Mouse (Mus musculus) liver, adult 2 months (tissue): Measurements from ENCODE around the gene Kansl2. TPM values are rescaled to one million over a fixed set of nuclear protein-coding genes. Genes with fewer than 3 reads are reported as not detected.

Experiments
- DNase-seq: peaks from one replicate; pipeline ENCODE4 v3.0.0-alpha.2; 2011; ENCODE audit warnings: low read depth, low spot score; ENCODE audit errors: extremely low read depth
- H3K27ac ChIP-seq: fragments of 200-500 bp; replicated peaks from 2 replicates; pipeline ENCODE4 v1.5.1; 2012; ENCODE audit warnings: low read depth, mild to moderate bottlenecking, control low read depth, inconsistent platforms, low read length; ENCODE audit not compliant: insufficient read depth
- H3K27me3 ChIP-seq: fragments of 200-500 bp; 2 replicates; pipeline ENCODE4 v1.6.1; 2012; ENCODE audit warnings: mild to moderate bottlenecking, moderate library complexity, low read length, inconsistent platforms; ENCODE audit not compliant: control insufficient read depth, insufficient read depth
- H3K36me3 ChIP-seq: fragments of 200-500 bp; 2 replicates; pipeline ENCODE4 v1.6.1; 2012; ENCODE audit warnings: low read length, inconsistent platforms; ENCODE audit not compliant: control insufficient read depth, insufficient read depth
- H3K4me1 ChIP-seq: fragments of 200-500 bp; 2 replicates; pipeline ENCODE4 v1.6.1; 2011; ENCODE audit warnings: low read length; ENCODE audit not compliant: control insufficient read depth, insufficient read depth
- H3K4me3 ChIP-seq: fragments of 200-500 bp; 2 replicates; pipeline ENCODE4 v1.5.1; 2011; ENCODE audit warnings: low read depth, mild to moderate bottlenecking, control low read depth, low read length, moderate library complexity; ENCODE audit not compliant: insufficient read depth
- H3K79me2 ChIP-seq: fragments of 200-500 bp; 2 replicates; pipeline ENCODE4 v1.6.1; 2012; ENCODE audit warnings: inconsistent platforms, mild to moderate bottlenecking, low read length, moderate library complexity; ENCODE audit not compliant: control insufficient read depth, insufficient read depth
- H3K9ac ChIP-seq: fragments of 200-500 bp; 2 replicates; pipeline ENCODE4 v1.6.1; 2012; ENCODE audit warnings: low read depth, mild to moderate bottlenecking, control low read depth, inconsistent platforms, low read length
- CTCF ChIP-seq: fragments of 200-500 bp; IDR thresholded peaks from 2 replicates; pipeline ENCODE4 v1.5.1; 2011; ENCODE audit warnings: low read depth, low read length, control low read depth
- POLR2A ChIP-seq: fragments of 200-500 bp; IDR thresholded peaks from 2 replicates; pipeline ENCODE4 v1.6.1; 2011; ENCODE audit warnings: low read length, control low read depth; ENCODE audit not compliant: insufficient read depth; ENCODE audit errors: extremely low read depth
- WGBS: fragments of 180-500 bp; shearing (Covaris S2); methylation state at CpG from one replicate; pipeline ENCODE4 v1.1.7; 2018; 5-methylcytosine and 5-hydroxymethylcytosine counted together
- polyA plus RNA-seq: library from polyadenylated mRNA; depleted of rRNA; stranded (reverse); fragments of >200 nt; gene quantifications from 2 replicates; pipeline ENCODE4 v1.2.3, GENCODE M21; 2012
- total RNA-seq: library from RNA; depleted of rRNA; stranded (reverse); fragments of >200 nt; gene quantifications from 2 replicates; pipeline ENCODE4 v1.2.3, GENCODE M21; 2014

Gene Kansl2
- total and polyA plus RNA-seq, 2 experiments, result 17.9 to 21.9 TPM

DNA sequence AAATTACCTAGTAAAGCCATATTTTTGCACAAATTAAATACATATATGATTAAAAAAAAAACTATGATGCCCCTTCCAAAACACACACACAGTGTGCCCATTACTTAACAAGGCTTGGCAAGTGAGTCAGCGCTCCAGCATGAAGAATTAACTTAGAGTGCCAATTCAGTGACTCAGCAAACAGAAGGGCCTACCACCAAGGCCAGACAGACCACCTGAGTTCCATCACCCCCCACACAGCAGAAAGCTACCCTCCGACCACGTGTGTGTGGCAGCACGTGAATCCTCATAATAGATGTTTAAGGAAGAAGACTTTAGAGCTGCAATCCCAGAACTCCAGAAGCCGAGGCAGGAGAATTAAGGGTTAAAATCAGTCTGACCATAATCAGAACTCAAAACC, 1.8 kb downstream of the Kansl2 start:
- peaks cover 37% of the 10 kb centered on the region for H3K36me3 ChIP-seq
- H3K4me3 ChIP-seq, result peak overlapping the region; percentile 75
- H3K9ac ChIP-seq, result peak overlapping the region; percentile 73
- peaks cover 12% of the 10 kb centered on the region; the same call in 1 of the 2 replicates for H3K79me2 ChIP-seq
- WGBS, result 25% methylated on average over 5 of the region's 5 CpGs
- H3K27me3 ChIP-seq, result no peaks in the 10 kb centered on the region
- peak; percentile 75 for DNase-seq
- H3K27ac ChIP-seq, result peak overlapping the region; percentile 98
- no peak for TF ChIP-seq CTCF
- TF ChIP-seq POLR2A, result no peak
- peaks cover 4% of the 10 kb centered on the region for H3K4me1 ChIP-seq

DNA sequence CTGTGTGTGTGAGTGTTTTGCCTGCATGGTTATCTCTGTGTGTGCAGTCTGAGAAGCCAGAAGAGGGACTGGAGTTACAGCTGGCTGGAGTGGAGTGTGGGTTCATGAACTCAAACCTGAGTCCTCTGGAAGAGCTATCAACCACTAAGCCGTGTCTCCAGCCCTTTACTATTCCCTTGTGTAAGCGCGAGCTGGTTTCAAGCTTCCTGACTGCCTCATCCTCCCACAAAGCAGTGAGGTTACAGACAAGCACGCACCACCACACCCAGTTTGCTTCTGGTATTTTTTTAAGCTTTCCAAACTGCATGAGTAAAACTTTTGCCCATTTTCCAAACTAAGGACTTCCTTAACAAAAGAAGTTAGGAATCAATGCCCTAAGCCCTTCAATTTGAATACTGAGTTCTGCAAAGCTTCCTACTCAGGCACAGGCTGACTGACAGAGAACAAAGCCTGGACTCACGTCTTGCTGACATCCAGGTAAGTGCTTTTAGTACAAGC, 5.9 kb downstream of the Kansl2 start:
- Histone ChIP-seq H3K9ac (no peak overlapping the region), H3K79me2 (peaks cover 12% of the 10 kb centered on the region; the same call in 1 of the 2 replicates), H3K4me1 (peaks cover 4% of the 10 kb centered on the region), H3K36me3 (peaks cover 71% of the 10 kb centered on the region), H3K4me3 (no peak overlapping the region), H3K27me3 (no peaks in the 10 kb centered on the region), H3K27ac (no peak overlapping the region)
- WGBS, result 86% methylated on average over 5 of the region's 5 CpGs
- no peak for DNase-seq
- TF ChIP-seq POLR2A (no peak), CTCF (no peak)

DNA sequence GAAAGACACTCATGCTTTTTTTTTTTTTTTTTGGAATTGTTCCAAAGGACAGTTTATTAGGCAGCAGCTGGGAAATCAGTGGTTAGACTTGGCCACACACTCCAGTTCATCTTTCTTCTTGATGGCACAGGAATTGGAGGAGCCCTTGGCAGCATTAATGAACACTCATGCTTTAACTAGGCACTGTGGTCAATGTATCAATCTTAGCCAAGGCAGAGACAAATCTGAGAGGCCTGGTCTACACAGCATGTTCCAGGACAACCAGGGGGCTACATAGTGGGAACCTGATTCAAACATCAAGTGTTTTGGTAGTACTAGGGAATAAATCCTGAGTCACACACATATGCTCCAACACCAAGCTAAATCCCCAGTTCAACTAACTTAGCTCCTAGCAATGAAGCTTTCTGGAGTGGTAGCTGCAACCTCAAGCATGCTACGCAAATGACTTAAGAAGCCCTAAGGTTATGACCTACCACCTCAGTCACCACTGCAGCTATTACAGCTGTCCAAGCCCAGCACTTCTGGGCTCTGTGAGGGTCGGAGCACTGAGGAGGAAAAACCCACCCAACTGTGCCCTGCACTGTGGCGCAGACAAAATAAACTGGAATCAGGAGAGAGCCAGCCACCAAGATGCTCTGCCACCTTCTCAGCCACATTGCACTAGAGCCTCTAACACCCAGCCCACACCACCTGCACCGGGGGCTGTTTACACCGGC, 6.8 kb downstream of the Kansl2 start:
- WGBS, result 97% methylated on average over 5 of the region's 5 CpGs
- H3K9ac ChIP-seq, result no peak overlapping the region
- peaks cover 2% of the 10 kb centered on the region for H3K4me1 ChIP-seq
- no peaks in the 10 kb centered on the region for H3K27me3 ChIP-seq
- H3K4me3 ChIP-seq, result no peak overlapping the region
- no peak for DNase-seq
- H3K36me3 ChIP-seq, result peaks cover 80% of the 10 kb centered on the region
- TF ChIP-seq CTCF (no peak), POLR2A (no peak)
- no peak overlapping the region for H3K27ac ChIP-seq
- peaks cover 5% of the 10 kb centered on the region; the same call in 1 of the 2 replicates for H3K79me2 ChIP-seq

DNA sequence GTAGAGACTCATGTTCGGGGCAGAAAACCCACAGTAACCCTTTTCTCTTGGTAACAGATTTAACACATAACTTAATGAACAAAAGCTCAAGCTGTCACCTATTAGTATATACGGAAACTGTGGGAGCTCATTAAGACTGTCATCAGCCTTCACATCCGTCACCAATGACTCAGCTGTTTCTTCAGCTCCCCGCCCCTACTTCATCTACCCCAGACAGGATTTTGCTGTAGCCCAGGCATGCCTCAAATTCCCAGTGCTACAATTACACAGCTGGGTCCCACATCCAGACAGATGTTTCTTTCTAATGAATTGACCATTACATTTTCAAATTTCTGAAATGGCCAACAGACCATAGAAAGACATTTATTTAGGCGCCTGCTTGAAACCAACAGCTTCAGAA, 8.0 kb downstream of the Kansl2 start:
- Histone ChIP-seq H3K4me3 (no peak overlapping the region), H3K4me1 (no peaks in the 10 kb centered on the region), H3K27me3 (no peaks in the 10 kb centered on the region), H3K79me2 (no peaks in the 10 kb centered on the region; the same call in 1 of the 2 replicates), H3K36me3 (peaks cover 86% of the 10 kb centered on the region), H3K27ac (no peak overlapping the region), H3K9ac (no peak overlapping the region)
- no peak for DNase-seq
- 84% methylated on average over 5 of the region's 5 CpGs for WGBS
- TF ChIP-seq POLR2A (no peak), CTCF (no peak)

DNA sequence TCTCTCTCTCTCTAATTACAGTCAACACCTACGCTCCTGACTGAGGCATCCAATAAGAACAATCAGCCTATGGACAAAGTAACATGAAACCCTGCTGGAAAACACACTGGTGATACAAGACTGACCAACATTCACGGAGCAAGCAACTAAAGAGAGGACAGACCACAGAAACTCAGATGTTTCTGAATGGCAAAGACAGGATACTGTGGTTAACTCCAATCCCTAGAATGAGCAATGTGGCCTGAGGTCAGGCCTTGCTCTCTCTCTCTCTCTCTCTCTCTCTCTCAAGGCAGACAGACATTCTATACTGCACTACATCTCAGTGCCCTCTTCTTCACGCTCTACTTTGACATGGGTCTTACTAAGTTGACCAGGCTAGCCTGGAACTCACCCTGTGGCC, 12.8 kb downstream of the Kansl2 start:
- no peak for TF ChIP-seq CTCF
- TF ChIP-seq POLR2A, result no peak
- Histone ChIP-seq H3K36me3 (peaks cover 65% of the 10 kb centered on the region), H3K4me3 (no peak overlapping the region), H3K27ac (no peak overlapping the region), H3K4me1 (no peaks in the 10 kb centered on the region), H3K27me3 (no peaks in the 10 kb centered on the region), H3K79me2 (no peaks in the 10 kb centered on the region), H3K9ac (no peak overlapping the region)
- 97% methylated on average over 3 of the region's 3 CpGs for WGBS
- no peak for DNase-seq
